Mouse (Mus musculus): Measurements from ENCODE around the gene Ptprn2.

DNA sequence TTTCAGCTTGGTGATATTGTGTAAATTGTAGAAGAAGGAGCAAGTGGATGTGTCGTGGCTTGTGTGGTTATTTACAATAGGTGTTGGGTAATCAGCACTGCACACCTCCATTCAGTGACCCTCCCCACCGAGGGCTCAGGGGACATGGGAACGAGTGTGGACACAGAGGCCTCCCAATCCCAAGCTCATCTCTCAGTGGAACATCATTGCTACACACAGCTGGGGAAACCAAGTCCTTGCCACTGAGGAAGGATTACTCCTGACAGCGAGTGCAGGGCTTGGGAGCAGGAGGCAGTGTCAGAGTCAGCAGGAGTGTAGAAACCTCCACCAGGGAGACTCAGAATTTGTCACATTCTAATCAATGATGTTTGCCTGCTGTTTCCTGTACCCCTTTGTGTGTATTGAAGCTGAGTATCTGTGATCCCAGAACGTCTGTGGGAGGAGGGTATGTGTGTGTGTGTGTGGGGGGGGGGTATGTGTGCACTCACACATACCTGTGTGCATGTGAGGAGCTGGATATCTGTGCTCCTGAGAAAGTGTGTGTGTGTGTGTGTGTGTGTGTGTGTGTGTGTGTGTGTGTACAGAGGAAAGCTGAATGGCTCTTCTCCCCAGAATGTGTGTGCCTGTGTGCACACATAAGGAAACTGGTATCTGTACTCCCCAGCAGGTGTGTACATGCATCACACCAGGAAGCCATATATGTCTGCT is 599.3 kb downstream of the Ptprn2 start:
- no peak for TF ChIP-seq CTCF (IDR thresholded peaks at IDR 0.05; ENCODE audit: low read depth, low read length)
- TF ChIP-seq POLR2AphosphoS5 (IDR thresholded peaks at IDR 0.05; ENCODE audit: insufficient replicate concordance, low read depth, low read length) = no peak
- TF ChIP-seq TAL1 (conservative IDR thresholded peaks at IDR 0.05; ENCODE audit: low read depth, low read length) = no peak
- TF ChIP-seq GATA1 (IDR thresholded peaks at IDR 0.05; ENCODE audit: borderline replicate concordance, low read length) = no peak
- no peak for TF ChIP-seq GATA2 (IDR thresholded peaks at IDR 0.05; ENCODE audit: borderline replicate concordance, low read depth, low read length)
